Mouse (Mus musculus): Measurements from ENCODE around the gene Dlst. TPM values are rescaled to one million over a fixed set of nuclear protein-coding genes. Genes with fewer than 3 reads are reported as not detected.
"Not testable (repeated sequence)": the region's sequence is repeated elsewhere in the genome, so short reads cannot be mapped to it uniquely, and the experiment has no call there.

The Dlst gene
- total RNA-seq, 2 experiments from 2014 or later = 144 to 153 TPM

- DNase-seq (ENCODE audit: extremely low spot score in 1 of 2, low spot score in 1 of 2) = no peak
Measured at GRCm38 (mm10) chr12:85113337-85113736, 2.7 kb downstream of the Dlst start.

GRCm38 (mm10) chr12:85113917-85114316 is 3.3 kb downstream of the Dlst start:
- no peak for DNase-seq (ENCODE audit: extremely low spot score in 1 of 2, low spot score in 1 of 2)

GRCm38 (mm10) chr12:85115678-85116077 is 5.0 kb downstream of the Dlst start:
- no peak for DNase-seq (ENCODE audit: extremely low spot score in 1 of 2, low spot score in 1 of 2)

- DNase-seq (ENCODE audit: extremely low spot score in 1 of 2, low spot score in 1 of 2) = no peak
Measured at GRCm38 (mm10) chr12:85121806-85122459, 11.3 kb downstream of the Dlst start.

- DNase-seq (ENCODE audit: extremely low spot score in 1 of 2, low spot score in 1 of 2) = no peak
Measured at GRCm38 (mm10) chr12:85123108-85123530, 12.5 kb downstream of the Dlst start.

- no peak for DNase-seq (ENCODE audit: extremely low spot score in 1 of 2, low spot score in 1 of 2)
Measured at GRCm38 (mm10) chr12:85123645-85124044, 13.0 kb downstream of the Dlst start.

- DNase-seq (ENCODE audit: extremely low spot score in 1 of 2, low spot score in 1 of 2) = no peak
Measured at GRCm38 (mm10) chr12:85124751-85125150, 14.1 kb downstream of the Dlst start.

GRCm38 (mm10) chr12:85126986-85127603 is 16.5 kb downstream of the Dlst start:
- no peak for DNase-seq (ENCODE audit: extremely low spot score in 1 of 2, low spot score in 1 of 2)

- no peak for DNase-seq (ENCODE audit: extremely low spot score in 1 of 2, low spot score in 1 of 2)
Measured at GRCm38 (mm10) chr12:85129426-85129978, 18.9 kb downstream of the Dlst start.

- no peak for DNase-seq (ENCODE audit: extremely low spot score in 1 of 2, low spot score in 1 of 2)
Measured at GRCm38 (mm10) chr12:85131361-85131760, 20.7 kb downstream of the Dlst start.

GRCm38 (mm10) chr12:85134043-85134794 is 23.6 kb downstream of the Dlst start:
- no peak for DNase-seq (ENCODE audit: extremely low spot score in 1 of 2, low spot score in 1 of 2)

- peak in 1 of 2 experiments; percentile 10 for DNase-seq (ENCODE audit: extremely low spot score in 1 of 2, low spot score in 1 of 2)
Measured at GRCm38 (mm10) chr12:85135513-85136470, 25.2 kb downstream of the Dlst start.

- no peak for DNase-seq (ENCODE audit: extremely low spot score in 1 of 2, low spot score in 1 of 2)
Measured at GRCm38 (mm10) chr12:85136627-85137026, 26.0 kb downstream of the Dlst start.

GRCm38 (mm10) chr12:85140036-85140701 is 29.5 kb downstream of the Dlst start:
- peak in 1 of 2 experiments; percentile 7 for DNase-seq (ENCODE audit: extremely low spot score in 1 of 2, low spot score in 1 of 2)

GRCm38 (mm10) chr12:85141096-85141495 is 30.5 kb downstream of the Dlst start:
- DNase-seq (ENCODE audit: extremely low spot score in 1 of 2, low spot score in 1 of 2) = no peak

- DNase-seq (ENCODE audit: extremely low spot score in 1 of 2, low spot score in 1 of 2) = peak; percentile 68 to 96
Measured at GRCm38 (mm10) chr12:85142803-85143202, 32.2 kb downstream of the Dlst start.

- DNase-seq (ENCODE audit: extremely low spot score in 1 of 2, low spot score in 1 of 2) = not testable (repeated sequence)
Measured at GRCm38 (mm10) chr12:85144276-85144675, 33.6 kb downstream of the Dlst start.

GRCm38 (mm10) chr12:85144821-85145220 is 34.2 kb downstream of the Dlst start:
- DNase-seq (ENCODE audit: extremely low spot score in 1 of 2, low spot score in 1 of 2) = peak in 1 of 2 experiments; percentile 8

- peak in 1 of 2 experiments; percentile 8 for DNase-seq (ENCODE audit: extremely low spot score in 1 of 2, low spot score in 1 of 2)
Measured at GRCm38 (mm10) chr12:85145630-85146029, 35.0 kb downstream of the Dlst start.
